Mouse (Mus musculus) limb, embryonic 14.5 days (tissue): ENCODE data around the gene Elfn1. TPM values are rescaled to one million over a fixed set of nuclear protein-coding genes. Genes with fewer than 3 reads are reported as not detected.
A peak's percentile ranks its signal among the peaks of the same experiment; 100 is the strongest.

ENCODE experiments used
- ATAC-seq: fragments of 200-750 bp; cut with Nextera tagmentation; 2 replicates; pipeline ENCODE4 v1.8.0; 2017; ENCODE audit warnings: low read depth, moderate number of reproducible peaks, moderate TSS enrichment; ENCODE audit not compliant: low FRiP score
- DNase-seq: peaks from one replicate; pipeline ENCODE4 v3.0.0-alpha.2; 2015; ENCODE audit warnings: low spot score
- H3K27ac ChIP-seq: fragments of 300-500 bp; sonication (generic); replicated peaks from 2 replicates; pipeline ENCODE4 v1.5.1; 2014; ENCODE audit warnings: low read depth, mild to moderate bottlenecking, low read length, moderate library complexity, mixed read lengths
- H3K27me3 ChIP-seq: fragments of 300-500 bp; sonication (generic); 2 replicates; pipeline ENCODE4 v1.6.1; 2014; ENCODE audit warnings: low read length, mixed read lengths; ENCODE audit not compliant: control insufficient read depth, insufficient read depth
- H3K36me3 ChIP-seq: fragments of 300-500 bp; sonication (generic); 2 replicates; pipeline ENCODE4 v1.6.1; 2014; ENCODE audit warnings: mild to moderate bottlenecking, low read length, moderate library complexity, mixed read lengths; ENCODE audit not compliant: control insufficient read depth, insufficient read depth
- H3K4me1 ChIP-seq: fragments of 300-500 bp; sonication (generic); 2 replicates; pipeline ENCODE4 v1.6.1; 2014; ENCODE audit warnings: antibody characterized with exemption, low read length, mixed read lengths; ENCODE audit not compliant: control insufficient read depth, insufficient read depth
- H3K4me2 ChIP-seq: fragments of 300-500 bp; sonication (generic); replicated peaks from 2 replicates; pipeline ENCODE4 v1.6.1; 2014; ENCODE audit warnings: low read depth, mild to moderate bottlenecking, low read length, moderate library complexity; ENCODE audit not compliant: severe bottlenecking
- H3K4me3 ChIP-seq: fragments of 300-500 bp; sonication (generic); replicated peaks from 2 replicates; pipeline ENCODE4 v1.5.1; 2014; ENCODE audit warnings: low read length
- H3K9ac ChIP-seq: fragments of 300-500 bp; sonication (generic); 2 replicates; pipeline ENCODE4 v1.6.1; 2014; ENCODE audit warnings: mild to moderate bottlenecking, low read depth, low read length, moderate library complexity; ENCODE audit not compliant: severe bottlenecking
- H3K9me3 ChIP-seq: fragments of 300-500 bp; sonication (generic); 2 replicates; pipeline ENCODE4 v1.6.1; 2016; ENCODE audit warnings: low read length; ENCODE audit not compliant: control insufficient read depth
- POLR2A ChIP-seq: fragments of 200-500 bp; IDR thresholded peaks from 2 replicates; pipeline ENCODE4 v1.8.0; 2012; ENCODE audit warnings: inconsistent platforms, mild to moderate bottlenecking, moderate library complexity, borderline replicate concordance; ENCODE audit not compliant: insufficient read depth, insufficient read length; ENCODE audit errors: extremely low read depth
- WGBS: fragments of 180-500 bp; shearing (Covaris S2); extraction: QIAGEN DNeasy Blood & Tissue Kit; methylation state at CpG from one replicate; pipeline ENCODE4 v1.1.7; 2014; 5-methylcytosine and 5-hydroxymethylcytosine counted together
- polyA plus RNA-seq, 2 experiments: library from polyadenylated mRNA; depleted of rRNA in 1 of 2; stranded (reverse) in 1 of 2; unstranded in 1 of 2; fragments of >200 nt; fragmentation: Nextera tagmentation in 1 of 2; extraction: Ambion mirVana in 1 of 2; gene quantifications; 2 replicates each; pipeline versions ENCODE4 v1.2.1 to v1.2.3; 2012 to 2014

Gene Elfn1
- polyA plus RNA-seq, 2 experiments = 0.92 to 3.7 TPM

GRCm38 (mm10) chr5:140021755-140022154 lies 114.0 kb downstream of the Elfn1 start:
- DNase-seq = no peak
- no peak overlapping the region for H3K9ac ChIP-seq

GRCm38 (mm10) chr5:140022861-140023260 lies 115.1 kb downstream of the Elfn1 start:
- no peak for TF ChIP-seq POLR2A
- Histone ChIP-seq H3K9ac (no peak overlapping the region), H3K4me2 (no peak overlapping the region), H3K9me3 (no peaks in the 10 kb centered on the region), H3K36me3 (no peaks in the 10 kb centered on the region), H3K4me3 (no peak overlapping the region), H3K27me3 (no peaks in the 10 kb centered on the region), H3K4me1 (no peaks in the 10 kb centered on the region), H3K27ac (no peak overlapping the region)
- ATAC-seq (no peak), DNase-seq (no peak)
- 65% methylated on average over 6 of the region's 6 CpGs for WGBS

More at GRCm38 (mm10) chr5:140021755-140022154, 114.0 kb downstream of the Elfn1 start:
- Histone ChIP-seq H3K4me2 (no peak overlapping the region), H3K9me3 (no peaks in the 10 kb centered on the region), H3K4me3 (no peak overlapping the region), H3K27me3 (no peaks in the 10 kb centered on the region), H3K27ac (no peak overlapping the region), H3K4me1 (no peaks in the 10 kb centered on the region), H3K36me3 (no peaks in the 10 kb centered on the region)
- ATAC-seq = 0 out of 2 replicates have a peak, but pooled peaks have one; percentile 37
- TF ChIP-seq POLR2A = no peak
- WGBS = 88% methylated on average over 10 of the region's 10 CpGs

GRCm38 (mm10) chr5:140023941-140024500 lies 116.3 kb downstream of the Elfn1 start:
- no peaks in the 10 kb centered on the region for H3K4me1 ChIP-seq
- no peak for ATAC-seq
- no peaks in the 10 kb centered on the region for H3K9me3 ChIP-seq
- H3K9ac ChIP-seq = no peak overlapping the region
- no peaks in the 10 kb centered on the region for H3K36me3 ChIP-seq
- no peaks in the 10 kb centered on the region for H3K27me3 ChIP-seq
- no peak for TF ChIP-seq POLR2A
- no peak overlapping the region for H3K4me3 ChIP-seq
- DNase-seq = no peak
- WGBS = 58% methylated on average over 3 of the region's 3 CpGs
- H3K27ac ChIP-seq = no peak overlapping the region
- H3K4me2 ChIP-seq = no peak overlapping the region

Other genes with a start within 250 kb of the Elfn1 start
- 6.5 and 7.0 TPM in 2 replicates for gene Micall2, start 171.6 kb upstream of the Elfn1 start, polyA plus RNA-seq (2012; rRNA removed)
- gene Micall2, start 171.6 kb upstream of the Elfn1 start, polyA plus RNA-seq (2014; fragmentation: Nextera tagmentation; extraction: Ambion mirVana) = 5.5 and 7.4 TPM in 2 replicates
- 50.1 and 69.3 TPM in 2 replicates for gene Ints1, start 132.3 kb upstream of the Elfn1 start, polyA plus RNA-seq (2012; rRNA removed)
- gene Ints1, start 132.3 kb upstream of the Elfn1 start, polyA plus RNA-seq (2014; fragmentation: Nextera tagmentation; extraction: Ambion mirVana) = 35.5 and 37.9 TPM in 2 replicates
- 6.7 and 7.3 TPM in 2 replicates for gene Mafk, start 116.4 kb upstream of the Elfn1 start, polyA plus RNA-seq (2012; rRNA removed)
- 6.2 and 6.6 TPM in 2 replicates for gene Mafk, start 116.4 kb upstream of the Elfn1 start, polyA plus RNA-seq (2014; fragmentation: Nextera tagmentation; extraction: Ambion mirVana)
- 4.8 and 5.9 TPM in 2 replicates for gene Tmem184a, start 88.0 kb upstream of the Elfn1 start, polyA plus RNA-seq (2012; rRNA removed)
- 5.7 and 6.1 TPM in 2 replicates for gene Tmem184a, start 88.0 kb upstream of the Elfn1 start, polyA plus RNA-seq (2014; fragmentation: Nextera tagmentation; extraction: Ambion mirVana)
- not detected in 2 replicates for gene Gm26938, start 81.5 kb upstream of the Elfn1 start, polyA plus RNA-seq (2012; rRNA removed)
- not detected in 2 replicates for gene Gm26938, start 81.5 kb upstream of the Elfn1 start, polyA plus RNA-seq (2014; fragmentation: Nextera tagmentation; extraction: Ambion mirVana)
- gene Psmg3, start 81.1 kb upstream of the Elfn1 start, polyA plus RNA-seq (2012; rRNA removed) = 47.8 and 51.8 TPM in 2 replicates
- gene Psmg3, start 81.1 kb upstream of the Elfn1 start, polyA plus RNA-seq (2014; fragmentation: Nextera tagmentation; extraction: Ambion mirVana) = 65.6 and 69.0 TPM in 2 replicates